Mouse (Mus musculus) limb, embryonic 13.5 days (tissue): ENCODE measurements around the gene Tfap2b. TPM values are rescaled to one million over a fixed set of nuclear protein-coding genes. Genes with fewer than 3 reads are reported as not detected.
A peak's percentile ranks its signal among the peaks of the same experiment; 100 is the strongest.

Experiments used
- ATAC-seq: fragments of 200-750 bp; cut with Nextera tagmentation; 2 replicates; pipeline ENCODE4 v1.8.0; 2017; ENCODE audit warnings: low read depth, moderate number of reproducible peaks, moderate TSS enrichment; ENCODE audit not compliant: low FRiP score
- H3K27ac ChIP-seq: fragments of 300-500 bp; sonication (generic); 2 replicates; pipeline ENCODE4 v1.5.1; 2015; ENCODE audit warnings: inconsistent platforms, mild to moderate bottlenecking, moderate library complexity
- H3K27me3 ChIP-seq: fragments of 300-500 bp; sonication (generic); 2 replicates; pipeline ENCODE4 v1.6.1; 2015; ENCODE audit warnings: mild to moderate bottlenecking, inconsistent platforms
- H3K36me3 ChIP-seq: fragments of 300-500 bp; sonication (generic); 2 replicates; pipeline ENCODE4 v1.6.1; 2015; ENCODE audit warnings: inconsistent platforms, mild to moderate bottlenecking, moderate library complexity
- H3K4me1 ChIP-seq: fragments of 300-500 bp; sonication (generic); 2 replicates; pipeline ENCODE4 v1.6.1; 2015; ENCODE audit warnings: inconsistent platforms
- H3K4me2 ChIP-seq: fragments of 300-500 bp; sonication (generic); replicated peaks from 2 replicates; pipeline ENCODE4 v1.6.1; 2015; ENCODE audit warnings: inconsistent platforms, mild to moderate bottlenecking, moderate library complexity
- H3K4me3 ChIP-seq: fragments of 300-500 bp; sonication (generic); 2 replicates; pipeline ENCODE4 v1.5.1; 2015; ENCODE audit warnings: moderate library complexity, mild to moderate bottlenecking, inconsistent platforms
- H3K9ac ChIP-seq: fragments of 300-500 bp; sonication (generic); 2 replicates; pipeline ENCODE4 v1.6.1; 2015; ENCODE audit warnings: mild to moderate bottlenecking, inconsistent platforms
- H3K9me3 ChIP-seq: fragments of 300-500 bp; sonication (generic); 2 replicates; pipeline ENCODE4 v1.6.1; 2016; ENCODE audit warnings: inconsistent platforms
- WGBS: fragments of 180-500 bp; shearing (Covaris S2); methylation state at CpG from one replicate; pipeline ENCODE4 v1.1.7; 2015; 5-methylcytosine and 5-hydroxymethylcytosine counted together
- polyA plus RNA-seq: library from polyadenylated mRNA; unstranded; fragments of >200 nt; fragmentation: Nextera tagmentation; extraction: Ambion mirVana; gene quantifications from 2 replicates; pipeline ENCODE4 v1.2.1, GENCODE M21; 2015

Tfap2b gene
- polyA plus RNA-seq, 1 experiment from 2014 or later, result 66.0 TPM

- H3K27me3 ChIP-seq, result peaks cover 72% of the 10 kb centered on the region
- peak overlapping the region; percentile 46 for H3K4me3 ChIP-seq
- peak overlapping the region; percentile 76 for H3K9ac ChIP-seq
- no peaks in the 10 kb centered on the region for H3K36me3 ChIP-seq
- H3K4me2 ChIP-seq, result peak overlapping the region; percentile 65
- H3K27ac ChIP-seq, result peak overlapping the region; percentile 72
- 0 out of 2 replicates have a peak, but pooled peaks cover 9% of the 10 kb centered on the region for H3K4me1 ChIP-seq
- H3K9me3 ChIP-seq, result no peaks in the 10 kb centered on the region
- 1% methylated on average over 4 of the region's 4 CpGs for WGBS
- no peak for ATAC-seq
Observed at GRCm38 (mm10) chr1:19213171-19213570, 4.5 kb downstream of the Tfap2b start.

- Histone ChIP-seq H3K4me2 (peak overlapping the region; percentile 65), H3K4me1 (0 out of 2 replicates have a peak, but pooled peaks cover 9% of the 10 kb centered on the region)
- 2% methylated on average over 36 of the region's 36 CpGs for WGBS
Observed at GRCm38 (mm10) chr1:19213851-19214395, 5.2 kb downstream of the Tfap2b start.

GRCm38 (mm10) chr1:19217391-19217790 lies 8.7 kb downstream of the Tfap2b start:
- 0 out of 2 replicates have a peak, but pooled peaks cover 15% of the 10 kb centered on the region for H3K4me1 ChIP-seq
- H3K4me3 ChIP-seq, result peak overlapping the region; percentile 22
- H3K4me2 ChIP-seq, result peak overlapping the region; percentile 65
- WGBS, result 1% methylated on average over 16 of the region's 16 CpGs
- no peaks in the 10 kb centered on the region for H3K36me3 ChIP-seq
- H3K9ac ChIP-seq, result peak overlapping the region; percentile 48
- H3K27me3 ChIP-seq, result peaks cover 93% of the 10 kb centered on the region
- no peak overlapping the region; the same call in 1 of the 2 replicates for H3K27ac ChIP-seq
- no peaks in the 10 kb centered on the region for H3K9me3 ChIP-seq
- ATAC-seq, result no peak

More at GRCm38 (mm10) chr1:19213851-19214395, 5.2 kb downstream of the Tfap2b start:
- Histone ChIP-seq H3K36me3 (no peaks in the 10 kb centered on the region), H3K27ac (peak overlapping the region; percentile 67), H3K9ac (peak overlapping the region; percentile 76), H3K9me3 (no peaks in the 10 kb centered on the region), H3K4me3 (peak overlapping the region; percentile 46), H3K27me3 (peaks cover 77% of the 10 kb centered on the region)
- no peak for ATAC-seq

GRCm38 (mm10) chr1:19218221-19218620 lies 9.5 kb downstream of the Tfap2b start:
- Histone ChIP-seq H3K4me3 (peak overlapping the region; percentile 22), H3K9ac (peak overlapping the region; percentile 31; the same call in 1 of the 2 replicates)
- no peak for ATAC-seq

GRCm38 (mm10) chr1:19219381-19219780 lies 10.7 kb downstream of the Tfap2b start:
- Histone ChIP-seq H3K27me3 (peaks cover 93% of the 10 kb centered on the region), H3K9ac (no peak overlapping the region), H3K4me1 (0 out of 2 replicates have a peak, but pooled peaks cover 15% of the 10 kb centered on the region), H3K36me3 (no peaks in the 10 kb centered on the region), H3K27ac (no peak overlapping the region), H3K4me3 (no peak overlapping the region), H3K4me2 (0 out of 2 replicates have a peak overlapping the region, but pooled peaks have one; percentile 4), H3K9me3 (no peaks in the 10 kb centered on the region)
- no peak for ATAC-seq

More at GRCm38 (mm10) chr1:19218221-19218620, 9.5 kb downstream of the Tfap2b start:
- 0 out of 2 replicates have a peak, but pooled peaks cover 15% of the 10 kb centered on the region for H3K4me1 ChIP-seq
- no peaks in the 10 kb centered on the region for H3K36me3 ChIP-seq
- 12% methylated on average over 7 of the region's 7 CpGs for WGBS
- H3K27me3 ChIP-seq, result peaks cover 93% of the 10 kb centered on the region
- no peaks in the 10 kb centered on the region for H3K9me3 ChIP-seq
- H3K27ac ChIP-seq, result no peak overlapping the region
- peak overlapping the region; percentile 65 for H3K4me2 ChIP-seq

- H3K27me3 ChIP-seq, result peaks cover 93% of the 10 kb centered on the region
- no peak overlapping the region for H3K9ac ChIP-seq
- H3K27ac ChIP-seq, result no peak overlapping the region
- H3K4me3 ChIP-seq, result no peak overlapping the region
- H3K9me3 ChIP-seq, result no peaks in the 10 kb centered on the region
- no peak for ATAC-seq
- 0 out of 2 replicates have a peak, but pooled peaks cover 15% of the 10 kb centered on the region for H3K4me1 ChIP-seq
- H3K4me2 ChIP-seq, result peak overlapping the region; percentile 20
- H3K36me3 ChIP-seq, result no peaks in the 10 kb centered on the region
- 0% methylated on average over 1 of the region's 1 CpGs for WGBS
Observed at GRCm38 (mm10) chr1:19220564-19220963, 11.8 kb downstream of the Tfap2b start.

GRCm38 (mm10) chr1:19221601-19222000 lies 12.9 kb downstream of the Tfap2b start:
- Histone ChIP-seq H3K9me3 (no peaks in the 10 kb centered on the region), H3K9ac (no peak overlapping the region), H3K27ac (no peak overlapping the region), H3K4me2 (peak overlapping the region; percentile 33), H3K4me3 (no peak overlapping the region), H3K27me3 (peaks cover 93% of the 10 kb centered on the region), H3K4me1 (peaks cover 11% of the 10 kb centered on the region; the same call in 1 of the 2 replicates), H3K36me3 (no peaks in the 10 kb centered on the region)
- WGBS, result under 1% methylated on average over 7 of the region's 7 CpGs
- ATAC-seq, result no peak

GRCm38 (mm10) chr1:19226699-19227098 lies 18.0 kb downstream of the Tfap2b start:
- no peak for ATAC-seq
- H3K27ac ChIP-seq, result no peak overlapping the region
- 8% methylated on average over 8 of the region's 8 CpGs for WGBS
- no peaks in the 10 kb centered on the region for H3K36me3 ChIP-seq
- H3K9ac ChIP-seq, result no peak overlapping the region
- no peak overlapping the region for H3K4me2 ChIP-seq
- no peak overlapping the region for H3K4me3 ChIP-seq
- peaks cover 94% of the 10 kb centered on the region for H3K27me3 ChIP-seq
- no peaks in the 10 kb centered on the region for H3K9me3 ChIP-seq
- H3K4me1 ChIP-seq, result peaks cover 16% of the 10 kb centered on the region

- H3K4me1 ChIP-seq, result peaks cover 20% of the 10 kb centered on the region
- no peak; the same call in 1 of the 2 replicates for ATAC-seq
- no peak overlapping the region for H3K9ac ChIP-seq
- H3K9me3 ChIP-seq, result no peaks in the 10 kb centered on the region
- peak overlapping the region; percentile 28 for H3K4me2 ChIP-seq
- H3K27ac ChIP-seq, result peak overlapping the region; percentile 48
- 2% methylated on average over 16 of the region's 16 CpGs for WGBS
- no peak overlapping the region for H3K4me3 ChIP-seq
- H3K36me3 ChIP-seq, result no peaks in the 10 kb centered on the region
- peaks cover 86% of the 10 kb centered on the region for H3K27me3 ChIP-seq
Observed at GRCm38 (mm10) chr1:19230926-19231573, 22.3 kb downstream of the Tfap2b start.

GRCm38 (mm10) chr1:19231574-19232080 lies 22.9 kb downstream of the Tfap2b start:
- peak overlapping the region; percentile 28; the same call in 1 of the 2 replicates for H3K4me2 ChIP-seq
- H3K9me3 ChIP-seq, result no peaks in the 10 kb centered on the region
- ATAC-seq, result peak; percentile 64; the same call in 1 of the 2 replicates

GRCm38 (mm10) chr1:19232743-19233142 lies 24.0 kb downstream of the Tfap2b start:
- no peak for ATAC-seq
- no peaks in the 10 kb centered on the region for H3K9me3 ChIP-seq
- no peaks in the 10 kb centered on the region for H3K36me3 ChIP-seq
- H3K4me1 ChIP-seq, result peaks cover 25% of the 10 kb centered on the region
- H3K27me3 ChIP-seq, result peaks cover 86% of the 10 kb centered on the region
- H3K27ac ChIP-seq, result no peak overlapping the region
- WGBS, result 4% methylated on average over 1 of the region's 1 CpGs
- no peak overlapping the region for H3K9ac ChIP-seq
- no peak overlapping the region for H3K4me2 ChIP-seq
- no peak overlapping the region for H3K4me3 ChIP-seq

More at GRCm38 (mm10) chr1:19231574-19232080, 22.9 kb downstream of the Tfap2b start:
- Histone ChIP-seq H3K27ac (no peak overlapping the region; the same call in 1 of the 2 replicates), H3K9ac (no peak overlapping the region), H3K36me3 (no peaks in the 10 kb centered on the region), H3K27me3 (peaks cover 86% of the 10 kb centered on the region), H3K4me1 (peaks cover 25% of the 10 kb centered on the region), H3K4me3 (no peak overlapping the region)
- 1% methylated on average over 16 of the region's 16 CpGs for WGBS

GRCm38 (mm10) chr1:19233857-19234256 lies 25.1 kb downstream of the Tfap2b start:
- Histone ChIP-seq H3K4me3 (no peak overlapping the region), H3K4me1 (peaks cover 25% of the 10 kb centered on the region), H3K9me3 (no peaks in the 10 kb centered on the region), H3K27ac (0 out of 2 replicates have a peak overlapping the region, but pooled peaks have one; percentile 52), H3K27me3 (peaks cover 80% of the 10 kb centered on the region), H3K9ac (no peak overlapping the region), H3K4me2 (peak overlapping the region; percentile 19; the same call in 1 of the 2 replicates), H3K36me3 (no peaks in the 10 kb centered on the region)
- ATAC-seq, result no peak
- 3% methylated on average over 19 of the region's 19 CpGs for WGBS
